Mouse (Mus musculus) CD4-positive, CD25-positive, alpha-beta regulatory T cell (primary cell): ENCODE measurements around the gene Zc4h2. TPM values are rescaled to one million over a fixed set of nuclear protein-coding genes. Genes with fewer than 3 reads are reported as not detected.

Experiments used
- polyA plus RNA-seq: library from polyadenylated mRNA; unstranded; fragments of 100-300 nt; shearing (Covaris generic); gene quantifications from one replicate; pipeline ENCODE4 v1.2.1, GENCODE M21; 2017

Zc4h2 gene
- 6.9 TPM for polyA plus RNA-seq

GRCm38 (mm10) chrX:95657804-95658599 is at the start of gene Zc4h2:
TSS of gene Zc4h2 (minus strand) at chrX:95658509.

Other genes with a start within 250 kb of the Zc4h2 start
- gene Amer1, start 213.6 kb downstream of the Zc4h2 start, polyA plus RNA-seq, result 4.1 TPM
- not detected for gene Asb12, start 100.5 kb downstream of the Zc4h2 start, polyA plus RNA-seq
- gene Pfn5, start 100.4 kb downstream of the Zc4h2 start, polyA plus RNA-seq, result not detected
- gene Zc3h12b, start 53.2 kb upstream of the Zc4h2 start, polyA plus RNA-seq, result 1.6 TPM